Mouse (Mus musculus) brain, embryonic 14.5 days (tissue): ENCODE measurements around the gene Peli2. TPM values are rescaled to one million over a fixed set of nuclear protein-coding genes. Genes with fewer than 3 reads are reported as not detected.
A peak's percentile ranks its signal among the peaks of the same experiment; 100 is the strongest.

ENCODE experiments used
- DNase-seq: peaks from one replicate; pipeline ENCODE4 v3.0.0-alpha.2; 2011; ENCODE audit warnings: low read depth
- CTCF ChIP-seq: fragments of 200-500 bp; IDR thresholded peaks from 2 replicates; pipeline ENCODE4 v1.5.1; 2012; ENCODE audit warnings: inconsistent platforms, mild to moderate bottlenecking, moderate library complexity, borderline replicate concordance; ENCODE audit not compliant: insufficient read depth, insufficient read length; ENCODE audit errors: extremely low read depth
- POLR2A ChIP-seq: fragments of 200-500 bp; IDR thresholded peaks from 2 replicates; pipeline ENCODE4 v1.6.1; 2012; ENCODE audit warnings: mild to moderate bottlenecking, inconsistent platforms, borderline replicate concordance; ENCODE audit not compliant: poor library complexity, insufficient read depth, insufficient read length, severe bottlenecking; ENCODE audit errors: extremely low read depth
- polyA plus RNA-seq: library from polyadenylated mRNA; depleted of rRNA; stranded (reverse); fragments of >200 nt; gene quantifications from 2 replicates; pipeline ENCODE4 v1.2.3, GENCODE M21; 2012

Gene Peli2
- polyA plus RNA-seq, 1 experiment: 18.0 TPM

GRCm38 (mm10) chr14:48207746-48208640 lies 87.4 kb downstream of the Peli2 start:
- DNase-seq: peak; percentile 18
- TF ChIP-seq CTCF: no peak
- TF ChIP-seq POLR2A: no peak

DNA sequence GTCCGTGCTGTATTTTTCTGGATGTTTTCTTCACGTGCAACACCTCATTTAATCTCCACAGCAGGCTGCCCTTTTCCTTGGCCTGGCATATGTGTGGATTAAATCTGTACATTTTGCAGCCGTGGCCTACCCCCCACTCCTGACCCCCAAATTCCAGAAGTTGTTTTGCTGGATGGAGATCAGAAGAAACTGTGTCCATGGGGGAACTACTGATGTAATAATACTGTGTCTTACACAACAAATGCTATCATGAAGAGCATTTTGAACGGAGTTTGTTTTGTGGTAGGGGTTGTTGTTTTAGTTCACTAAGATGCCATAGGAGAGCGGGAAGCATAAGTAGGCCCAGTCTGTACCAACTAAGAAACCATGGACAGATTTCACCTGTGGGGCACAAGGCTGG lies 88.8 kb downstream of the Peli2 start:
- no peak for DNase-seq
- TF ChIP-seq CTCF (no peak), POLR2A (no peak)

DNA sequence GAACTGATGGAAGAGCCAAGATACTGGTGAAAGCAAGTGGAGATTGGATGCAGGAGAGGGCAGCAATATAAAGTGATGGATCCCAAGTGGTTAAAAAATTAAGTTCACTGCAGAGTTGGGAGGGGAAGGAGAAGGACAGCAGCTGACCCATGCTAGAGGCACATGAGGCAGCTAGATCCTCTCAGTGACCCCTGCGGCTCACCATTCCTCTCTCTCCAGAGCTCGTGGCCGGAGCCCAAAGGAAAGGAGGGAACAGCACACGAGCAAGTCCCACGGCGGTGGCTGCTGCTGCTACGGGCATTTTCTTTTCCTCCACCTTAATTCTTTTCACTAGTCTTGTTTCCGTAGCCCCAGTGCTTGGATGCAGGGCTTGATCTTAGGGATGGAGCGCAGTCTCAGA lies 89.5 kb downstream of the Peli2 start:
- DNase-seq: no peak
- TF ChIP-seq POLR2A (no peak), CTCF (no peak)

DNA sequence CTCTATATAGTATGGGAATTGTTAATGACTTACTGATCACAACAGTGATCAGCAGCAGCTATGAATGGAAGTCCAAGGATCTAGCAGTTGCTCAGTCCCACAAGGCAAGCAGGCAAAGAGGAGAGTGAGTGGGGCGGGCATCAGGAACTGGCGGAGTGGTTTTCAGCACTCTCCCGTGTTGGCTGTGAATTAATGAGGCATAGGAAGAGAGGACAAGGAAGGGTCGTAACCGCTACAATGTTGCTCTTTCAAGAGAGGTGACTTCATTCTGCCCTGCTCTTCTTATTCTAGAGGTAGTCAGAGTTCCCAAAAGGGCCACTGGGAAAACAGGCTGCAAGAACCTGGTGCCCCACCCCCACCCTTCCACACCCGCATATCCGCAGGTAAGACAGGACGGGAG lies 90.9 kb downstream of the Peli2 start:
- DNase-seq: no peak
- TF ChIP-seq POLR2A (no peak), CTCF (no peak)

- DNase-seq: no peak
- no peak for TF ChIP-seq CTCF
- TF ChIP-seq POLR2A: no peak
These were observed 92.2 kb downstream of the Peli2 start for GRCm38 (mm10) chr14:48212839-48213238.

GRCm38 (mm10) chr14:48213593-48213992 lies 93.0 kb downstream of the Peli2 start:
- DNase-seq: peak; percentile 58
- TF ChIP-seq POLR2A (no peak), CTCF (no peak)

- TF ChIP-seq CTCF: no peak
- TF ChIP-seq POLR2A: no peak
- no peak for DNase-seq
These were observed 101.4 kb downstream of the Peli2 start for GRCm38 (mm10) chr14:48222051-48222450.

- TF ChIP-seq CTCF: no peak
- no peak for TF ChIP-seq POLR2A
- DNase-seq: no peak
These were observed 102.1 kb downstream of the Peli2 start for GRCm38 (mm10) chr14:48222684-48223083.

DNA sequence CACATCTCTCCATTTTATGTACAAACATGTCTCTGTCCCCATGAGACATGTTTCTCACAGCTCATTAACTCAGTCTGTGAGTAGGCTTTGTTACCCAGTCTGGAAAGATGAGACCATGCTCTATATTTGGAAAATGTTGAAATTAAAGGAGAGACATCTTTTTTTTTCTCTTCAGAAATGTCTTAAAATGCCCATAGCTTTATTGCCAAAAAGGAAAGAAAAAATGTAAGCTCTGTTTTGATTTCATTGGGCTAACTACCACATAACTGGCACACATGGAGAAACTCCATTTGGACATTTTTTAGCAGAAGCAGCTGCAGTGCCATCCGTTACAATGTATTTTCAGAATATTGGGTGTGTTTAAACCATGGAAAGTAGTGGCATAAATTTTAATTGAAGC lies 103.6 kb downstream of the Peli2 start:
- TF ChIP-seq POLR2A: no peak
- no peak for TF ChIP-seq CTCF
- no peak for DNase-seq

DNA sequence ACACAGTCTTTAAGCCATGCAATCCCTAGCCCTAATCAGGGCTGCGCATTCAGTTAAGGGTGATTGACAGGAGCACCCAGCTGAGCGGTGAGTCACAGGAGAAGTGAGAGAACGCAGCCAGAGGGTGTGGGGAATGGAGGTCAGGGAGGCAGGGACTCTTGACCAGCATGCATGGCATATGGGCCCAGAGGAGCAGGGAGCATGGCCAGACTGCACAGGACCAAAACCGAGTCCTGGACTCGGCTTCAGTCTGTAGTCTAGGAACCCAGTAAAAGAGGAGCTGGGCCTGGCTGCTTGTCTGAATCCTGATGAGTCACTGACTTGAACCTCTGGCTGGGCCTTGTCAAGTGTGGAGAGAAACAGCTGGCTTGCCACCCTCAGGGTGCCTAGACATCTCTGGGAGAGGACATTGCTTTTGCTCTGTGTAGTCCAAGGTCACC lies 104.3 kb downstream of the Peli2 start:
- DNase-seq: no peak
- no peak for TF ChIP-seq POLR2A
- TF ChIP-seq CTCF: no peak

- no peak for DNase-seq
- no peak for TF ChIP-seq CTCF
- TF ChIP-seq POLR2A: no peak
These were observed 105.3 kb downstream of the Peli2 start for GRCm38 (mm10) chr14:48225810-48226446.
